Mouse (Mus musculus): ENCODE results near the gene Actn4. TPM values are rescaled to one million over a fixed set of nuclear protein-coding genes. Genes with fewer than 3 reads are reported as not detected.
"Not testable (repeated sequence)": the region's sequence is repeated elsewhere in the genome, so short reads cannot be mapped to it uniquely, and the experiment has no call there.

Actn4 gene
- polyA plus RNA-seq, 1 experiment from 2014 or later = 413 TPM

GRCm38 (mm10) chr7:28897661-28898060 lies 64.5 kb downstream of the Actn4 start:
- 95% methylated on average over 6 of the region's 6 CpGs for WGBS
- no peaks in the 10 kb centered on the region for H3K27me3 ChIP-seq (ENCODE audit: control insufficient read depth, insufficient read depth, low read length)
- H3K4me1 ChIP-seq (ENCODE audit: control insufficient read depth, insufficient read depth, low read length) = no peaks in the 10 kb centered on the region
- no peak overlapping the region for H3K27ac ChIP-seq (ENCODE audit: low read length)
- no peak overlapping the region for H3K4me2 ChIP-seq (ENCODE audit: low read depth, low read length)
- no peak for ATAC-seq (ENCODE audit: insufficient read depth, low FRiP score)
- H3K36me3 ChIP-seq (ENCODE audit: control insufficient read depth, insufficient read depth, low read length) = peaks cover 65% of the 10 kb centered on the region
- H3K9me3 ChIP-seq (replicated peaks; ENCODE audit: control insufficient read depth, low read length) = no peaks in the 10 kb centered on the region
- no peak overlapping the region for H3K4me3 ChIP-seq (replicated peaks; ENCODE audit: low read length)
- H3K9ac ChIP-seq (ENCODE audit: low read length) = no peak overlapping the region

- no peak for ATAC-seq (ENCODE audit: insufficient read depth, low FRiP score)
- WGBS = 48% methylated on average over 5 of the region's 5 CpGs
- Histone ChIP-seq H3K9me3 (replicated peaks; ENCODE audit: control insufficient read depth, low read length) (no peaks in the 10 kb centered on the region), H3K9ac (ENCODE audit: low read length) (no peak overlapping the region), H3K27me3 (ENCODE audit: control insufficient read depth, insufficient read depth, low read length) (no peaks in the 10 kb centered on the region), H3K4me3 (replicated peaks; ENCODE audit: low read length) (no peak overlapping the region), H3K27ac (ENCODE audit: low read length) (no peak overlapping the region), H3K4me1 (ENCODE audit: control insufficient read depth, insufficient read depth, low read length) (no peaks in the 10 kb centered on the region; the same call in 1 of the 2 replicates), H3K36me3 (ENCODE audit: control insufficient read depth, insufficient read depth, low read length) (peaks cover 55% of the 10 kb centered on the region), H3K4me2 (ENCODE audit: low read depth, low read length) (no peak overlapping the region)
Measured at GRCm38 (mm10) chr7:28894942-28895341, 67.2 kb downstream of the Actn4 start.

GRCm38 (mm10) chr7:28893643-28894265 lies 68.4 kb downstream of the Actn4 start:
- Histone ChIP-seq H3K36me3 (ENCODE audit: control insufficient read depth, insufficient read depth, low read length) (peaks cover 47% of the 10 kb centered on the region), H3K9ac (ENCODE audit: low read length) (no peak overlapping the region), H3K4me3 (replicated peaks; ENCODE audit: low read length) (no peak overlapping the region), H3K9me3 (replicated peaks; ENCODE audit: control insufficient read depth, low read length) (no peaks in the 10 kb centered on the region), H3K4me1 (ENCODE audit: control insufficient read depth, insufficient read depth, low read length) (peaks cover 6% of the 10 kb centered on the region), H3K4me2 (ENCODE audit: low read depth, low read length) (no peak overlapping the region), H3K27ac (ENCODE audit: low read length) (no peak overlapping the region), H3K27me3 (ENCODE audit: control insufficient read depth, insufficient read depth, low read length) (peaks cover 8% of the 10 kb centered on the region; the same call in 1 of the 2 replicates)
- ATAC-seq (ENCODE audit: insufficient read depth, low FRiP score) = peak; percentile 53; the same call in 1 of the 2 replicates
- WGBS = 48% methylated on average over 7 of the region's 7 CpGs

- Histone ChIP-seq H3K27me3 (ENCODE audit: control insufficient read depth, insufficient read depth, low read length) (peaks cover 19% of the 10 kb centered on the region; the same call in 1 of the 2 replicates), H3K4me1 (ENCODE audit: control insufficient read depth, insufficient read depth, low read length) (peaks cover 8% of the 10 kb centered on the region), H3K4me3 (replicated peaks; ENCODE audit: low read length) (no peak overlapping the region), H3K27ac (ENCODE audit: low read length) (no peak overlapping the region), H3K9ac (ENCODE audit: low read length) (no peak overlapping the region), H3K36me3 (ENCODE audit: control insufficient read depth, insufficient read depth, low read length) (peaks cover 37% of the 10 kb centered on the region), H3K4me2 (ENCODE audit: low read depth, low read length) (no peak overlapping the region), H3K9me3 (replicated peaks; ENCODE audit: control insufficient read depth, low read length) (no peaks in the 10 kb centered on the region)
- 92% methylated on average over 17 of the region's 17 CpGs for WGBS
- ATAC-seq (ENCODE audit: insufficient read depth, low FRiP score) = no peak
Measured at GRCm38 (mm10) chr7:28892601-28893000, 69.5 kb downstream of the Actn4 start.

- WGBS = 3% methylated on average over 27 of the region's 27 CpGs
- Histone ChIP-seq H3K27me3 (ENCODE audit: control insufficient read depth, insufficient read depth, low read length) (peaks cover 21% of the 10 kb centered on the region; the same call in 1 of the 2 replicates), H3K4me2 (ENCODE audit: low read depth, low read length) (peak overlapping the region; percentile 64), H3K36me3 (ENCODE audit: control insufficient read depth, insufficient read depth, low read length) (peaks cover 16% of the 10 kb centered on the region), H3K4me3 (replicated peaks; ENCODE audit: low read length) (peak overlapping the region; percentile 40), H3K27ac (ENCODE audit: low read length) (no peak overlapping the region), H3K9me3 (replicated peaks; ENCODE audit: control insufficient read depth, low read length) (no peaks in the 10 kb centered on the region), H3K4me1 (ENCODE audit: control insufficient read depth, insufficient read depth, low read length) (peaks cover 8% of the 10 kb centered on the region), H3K9ac (ENCODE audit: low read length) (peak overlapping the region; percentile 56)
- ATAC-seq (ENCODE audit: insufficient read depth, low FRiP score) = peak; percentile 23; the same call in 1 of the 2 replicates
Measured at GRCm38 (mm10) chr7:28888701-28889161, 73.4 kb downstream of the Actn4 start.

GRCm38 (mm10) chr7:28886486-28886885 lies 75.7 kb downstream of the Actn4 start:
- Histone ChIP-seq H3K4me1 (ENCODE audit: control insufficient read depth, insufficient read depth, low read length) (peaks cover 8% of the 10 kb centered on the region), H3K36me3 (ENCODE audit: control insufficient read depth, insufficient read depth, low read length) (no peaks in the 10 kb centered on the region), H3K4me3 (replicated peaks; ENCODE audit: low read length) (no peak overlapping the region), H3K9me3 (replicated peaks; ENCODE audit: control insufficient read depth, low read length) (no peaks in the 10 kb centered on the region), H3K27ac (ENCODE audit: low read length) (no peak overlapping the region), H3K4me2 (ENCODE audit: low read depth, low read length) (no peak overlapping the region), H3K27me3 (ENCODE audit: control insufficient read depth, insufficient read depth, low read length) (peaks cover 21% of the 10 kb centered on the region; the same call in 1 of the 2 replicates), H3K9ac (ENCODE audit: low read length) (no peak overlapping the region)
- no peak for ATAC-seq (ENCODE audit: insufficient read depth, low FRiP score)
- 20% methylated on average over 14 of the region's 14 CpGs for WGBS

GRCm38 (mm10) chr7:28883704-28884103 lies 78.4 kb downstream of the Actn4 start:
- not testable (repeated sequence) for H3K36me3 ChIP-seq (ENCODE audit: control insufficient read depth, insufficient read depth, low read length); H3K4me3 ChIP-seq (replicated peaks; ENCODE audit: low read length); ATAC-seq (ENCODE audit: insufficient read depth, low FRiP score); H3K4me2 ChIP-seq (ENCODE audit: low read depth, low read length); H3K9ac ChIP-seq (ENCODE audit: low read length); H3K27ac ChIP-seq (ENCODE audit: low read length); H3K9me3 ChIP-seq (replicated peaks; ENCODE audit: control insufficient read depth, low read length); H3K4me1 ChIP-seq (ENCODE audit: control insufficient read depth, insufficient read depth, low read length)
- WGBS = 93% methylated on average over 3 of the region's 4 CpGs
- peaks cover 13% of the 10 kb centered on the region; the same call in 1 of the 2 replicates for H3K27me3 ChIP-seq (ENCODE audit: control insufficient read depth, insufficient read depth, low read length)

GRCm38 (mm10) chr7:28883039-28883438 lies 79.1 kb downstream of the Actn4 start:
- Histone ChIP-seq H3K9me3 (replicated peaks; ENCODE audit: control insufficient read depth, low read length) (no peaks in the 10 kb centered on the region), H3K27ac (ENCODE audit: low read length) (no peak overlapping the region), H3K4me3 (replicated peaks; ENCODE audit: low read length) (no peak overlapping the region), H3K4me2 (ENCODE audit: low read depth, low read length) (no peak overlapping the region), H3K4me1 (ENCODE audit: control insufficient read depth, insufficient read depth, low read length) (no peaks in the 10 kb centered on the region), H3K9ac (ENCODE audit: low read length) (no peak overlapping the region), H3K27me3 (ENCODE audit: control insufficient read depth, insufficient read depth, low read length) (peaks cover 6% of the 10 kb centered on the region; the same call in 1 of the 2 replicates), H3K36me3 (ENCODE audit: control insufficient read depth, insufficient read depth, low read length) (no peaks in the 10 kb centered on the region)
- no peak for ATAC-seq (ENCODE audit: insufficient read depth, low FRiP score)
- WGBS = 73% methylated on average over 11 of the region's 11 CpGs

GRCm38 (mm10) chr7:28881199-28881598 lies 80.9 kb downstream of the Actn4 start, which contains the start of gene Capn12:
Gene Capn12 (plus strand): TSS chr7:28881422.
- Histone ChIP-seq H3K9ac (ENCODE audit: low read length) (no peak within 1 kb of the TSS), H3K9me3 (replicated peaks; ENCODE audit: control insufficient read depth, low read length) (no peaks in the 10 kb centered on the region), H3K36me3 (ENCODE audit: control insufficient read depth, insufficient read depth, low read length) (no peaks in the 10 kb centered on the region), H3K4me3 (replicated peaks; ENCODE audit: low read length) (no peak within 1 kb of the TSS), H3K27ac (ENCODE audit: low read length) (no peak within 1 kb of the TSS), H3K4me2 (ENCODE audit: low read depth, low read length) (no peak within 1 kb of the TSS), H3K4me1 (ENCODE audit: control insufficient read depth, insufficient read depth, low read length) (no peaks in the 10 kb centered on the region), H3K27me3 (ENCODE audit: control insufficient read depth, insufficient read depth, low read length) (no peaks in the 10 kb centered on the region)
- 41% methylated on average over 13 of the region's 13 CpGs for WGBS
- no peak; the same call in 1 of the 2 replicates for ATAC-seq (ENCODE audit: insufficient read depth, low FRiP score)

All from stomach, embryonic 16.5 days (tissue).